Mouse (Mus musculus): Measurements from ENCODE around the gene Krt18.
"Not testable (repeated sequence)": the region's sequence is repeated elsewhere in the genome, so short reads cannot be mapped to it uniquely, and the experiment has no call there.

The Krt18 gene

DNA sequence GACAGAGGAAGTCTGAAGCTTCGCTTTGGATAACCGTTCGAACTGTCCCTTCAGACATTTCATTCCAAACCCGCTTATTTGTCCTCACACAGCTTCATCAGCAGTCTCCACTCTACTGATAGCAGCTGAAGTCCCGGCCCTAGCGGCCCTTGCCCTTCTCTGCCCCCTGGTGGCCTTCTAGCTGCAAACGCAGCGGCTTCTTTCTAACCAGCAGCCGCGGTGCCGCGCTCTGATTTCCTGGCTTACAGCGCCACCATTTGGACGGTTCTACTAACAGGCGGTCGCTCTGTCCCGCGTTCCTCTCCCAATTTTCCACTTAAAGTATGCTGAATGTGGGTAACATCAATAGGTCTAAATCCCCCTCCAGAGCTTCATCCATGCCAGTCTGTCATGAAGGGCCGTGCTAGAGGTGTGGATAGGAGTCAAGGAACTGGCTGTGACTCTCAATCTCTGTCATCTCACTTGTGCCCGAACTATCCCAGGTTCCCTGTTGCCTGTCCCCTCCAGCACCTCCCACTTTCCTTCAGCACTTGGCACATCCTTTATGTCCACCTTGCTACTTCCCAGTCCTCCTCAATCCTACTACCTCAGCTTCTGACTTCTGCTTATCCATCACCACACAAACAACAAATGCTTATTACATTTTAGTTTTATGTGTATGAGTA is 37.8 kb downstream of the Krt18 start:
- DNase-seq (ENCODE audit: low spot score) = peak; percentile 83

DNA sequence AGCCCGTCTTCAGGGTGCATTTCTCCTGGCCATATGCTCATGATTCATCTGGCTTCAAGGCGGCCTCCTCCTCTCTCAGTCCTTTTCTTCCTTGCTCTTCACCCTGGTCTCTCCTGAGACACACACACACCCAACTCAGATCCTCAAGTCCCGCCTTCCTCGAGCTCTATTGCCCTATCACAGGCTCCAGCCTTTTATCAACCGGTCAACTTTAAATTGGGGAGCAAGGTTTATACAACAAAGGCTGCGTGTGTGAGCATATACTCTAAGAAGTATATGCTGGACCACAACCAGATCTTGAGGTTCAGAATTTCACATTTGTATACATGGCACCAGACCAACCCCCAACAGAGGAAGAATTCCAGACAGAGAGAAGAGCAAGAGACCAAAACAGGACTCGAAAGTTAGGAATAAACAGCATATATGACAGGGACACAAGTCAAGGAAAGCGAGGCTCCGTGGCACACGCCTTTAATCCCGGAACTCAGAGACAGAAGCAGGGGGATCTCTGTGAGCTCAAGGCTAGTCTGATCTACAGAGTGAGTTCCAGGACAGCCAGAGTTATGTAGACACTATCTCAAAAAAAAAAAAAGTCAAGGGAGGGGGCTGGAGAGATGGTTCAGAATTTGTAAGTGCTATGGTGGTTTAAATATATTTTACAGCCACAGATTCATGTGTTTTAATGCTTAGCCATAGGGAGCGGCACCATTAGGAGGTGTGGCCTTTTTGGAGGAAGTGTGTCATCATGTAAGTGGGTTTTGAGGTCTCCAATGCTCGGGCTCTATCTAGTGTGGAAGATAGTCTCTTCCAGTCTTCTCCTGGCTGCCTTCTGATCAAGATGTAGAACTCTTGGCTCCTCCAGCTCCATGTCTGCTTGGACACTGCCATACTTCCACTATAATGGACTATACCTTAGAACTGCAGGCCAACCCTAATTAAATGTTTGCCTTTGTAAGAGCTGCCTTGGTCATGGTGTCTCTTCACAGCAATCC is 42.8 kb downstream of the Krt18 start:
- DNase-seq (ENCODE audit: low spot score) = no peak

DNA sequence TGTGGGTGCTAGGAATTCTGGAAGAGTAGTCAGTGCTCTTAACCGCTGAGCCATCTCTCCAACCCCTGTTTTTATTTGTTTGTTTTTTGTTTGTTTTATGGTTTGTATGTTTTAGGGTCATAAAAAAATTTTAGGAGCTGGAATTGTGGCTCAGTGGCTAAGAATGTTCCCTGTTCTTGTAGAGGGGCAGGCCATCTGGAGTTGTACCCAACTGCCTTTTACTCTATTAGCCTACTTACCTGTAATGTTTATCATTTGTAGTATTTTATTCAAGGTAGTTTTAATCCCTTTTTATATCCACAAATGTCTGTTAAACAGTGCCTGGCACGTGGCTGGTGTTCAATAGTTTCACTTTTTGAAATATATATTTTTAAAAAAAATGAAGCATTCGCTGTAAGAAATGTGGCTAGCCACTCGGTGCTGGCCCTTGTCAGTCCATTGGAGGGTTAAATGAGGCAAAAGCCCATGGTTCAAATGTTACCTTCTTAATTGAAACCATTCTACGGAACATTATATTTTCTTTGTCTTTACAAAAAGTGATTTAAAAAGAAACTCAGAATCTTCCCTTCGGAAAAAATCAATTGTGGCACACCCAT is 45.1 kb downstream of the Krt18 start:
- DNase-seq (ENCODE audit: low spot score) = no peak

DNA sequence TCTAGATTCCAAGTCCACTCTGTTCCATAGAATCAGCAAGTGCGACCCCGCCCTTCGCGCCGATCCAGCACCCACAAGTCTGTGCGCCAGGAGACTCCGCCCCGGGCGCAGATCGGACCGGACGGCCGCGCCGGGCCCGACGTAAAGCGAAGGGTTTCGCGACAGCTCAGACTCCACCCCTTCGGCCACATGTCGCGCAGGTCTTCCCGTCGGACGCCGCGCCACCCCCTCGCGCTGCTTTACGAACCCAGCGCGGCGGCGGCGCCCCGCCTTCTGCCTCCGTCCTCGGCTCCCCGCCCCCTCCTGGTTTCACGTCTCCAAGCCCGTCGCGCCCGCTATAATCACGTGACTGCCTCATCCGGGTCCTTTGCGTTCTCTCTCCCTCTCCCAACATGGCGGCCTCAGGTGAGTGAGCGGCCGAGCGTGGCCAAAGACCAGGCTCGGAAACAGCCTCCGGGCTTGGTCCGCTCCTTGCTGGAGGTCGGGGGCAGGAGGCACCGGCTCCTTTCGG is 45.6 kb downstream of the Krt18 start, which contains the start of gene Eif4b:
Gene Eif4b (plus strand): TSS at position 215 of the 511 bp plus-strand sequence.
- peak; percentile 96 for DNase-seq (ENCODE audit: low spot score)

DNA sequence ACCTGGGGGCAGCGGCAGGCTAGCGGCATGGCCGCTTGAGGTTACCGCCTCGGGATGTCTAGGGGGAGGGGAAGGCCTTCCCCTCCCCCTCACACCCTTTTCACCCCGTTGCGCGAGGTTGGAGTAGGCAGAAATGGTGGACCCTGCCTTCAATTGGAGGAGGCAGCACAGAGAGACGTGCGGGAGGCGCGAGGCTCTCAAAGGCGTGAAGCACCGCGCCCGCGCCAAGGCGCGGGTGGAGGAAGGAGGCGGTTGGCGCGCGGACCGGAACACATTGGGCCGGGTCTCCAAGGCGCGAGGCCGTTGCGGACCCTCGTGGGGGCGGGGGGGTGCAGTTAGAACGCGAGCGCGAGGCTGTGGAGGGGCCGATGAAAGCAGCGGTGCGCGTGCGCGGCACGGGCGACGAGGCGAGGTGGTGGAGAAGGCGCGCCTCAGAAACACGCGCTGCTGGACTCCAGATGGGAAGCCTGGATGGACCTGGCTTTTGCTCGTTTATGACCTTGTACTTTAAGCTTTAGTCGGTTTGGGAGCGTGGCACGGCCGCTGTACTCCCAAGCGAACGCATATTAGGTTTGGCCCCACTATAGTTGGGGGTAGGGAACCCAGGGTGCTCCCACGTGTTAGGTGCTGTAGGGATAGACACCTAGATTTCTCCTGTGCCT is 46.2 kb downstream of the Krt18 start:
- DNase-seq (ENCODE audit: low spot score) = peak; percentile 41

DNA sequence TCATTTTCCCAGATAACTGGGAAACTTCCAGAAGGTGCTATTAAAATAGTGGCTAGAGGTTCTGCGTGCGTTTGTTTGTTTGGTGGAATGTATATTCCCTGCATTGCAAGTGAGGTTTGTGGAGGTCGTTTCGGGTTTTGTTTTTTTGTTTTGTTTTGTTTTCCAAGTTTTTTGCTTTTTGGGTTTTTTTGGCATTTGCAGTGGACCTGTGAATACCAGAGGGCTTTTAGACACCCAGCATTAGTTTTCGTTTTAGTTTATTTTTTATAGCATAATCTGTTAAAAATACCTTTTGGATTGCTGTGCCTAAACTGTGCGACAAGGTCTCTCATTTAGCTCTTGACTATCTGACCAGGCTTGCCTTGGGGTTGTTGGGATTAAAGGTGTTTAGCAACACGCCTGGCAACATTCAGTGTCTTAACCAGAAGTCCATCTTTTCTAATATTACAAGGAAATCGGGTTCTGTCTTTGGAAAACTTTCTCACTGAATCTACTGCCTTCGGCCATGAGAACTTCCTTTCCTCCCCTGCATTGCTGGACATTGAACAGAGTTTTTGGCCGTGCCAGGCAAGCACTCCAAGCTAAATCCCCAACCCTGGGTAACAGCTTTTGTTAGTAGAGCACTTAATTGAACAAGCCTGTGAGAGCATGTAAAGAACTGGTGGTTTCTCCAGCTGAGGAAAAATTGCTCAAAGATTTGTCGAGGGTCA is 47.1 kb downstream of the Krt18 start:
- no peak for DNase-seq (ENCODE audit: low spot score)

DNA sequence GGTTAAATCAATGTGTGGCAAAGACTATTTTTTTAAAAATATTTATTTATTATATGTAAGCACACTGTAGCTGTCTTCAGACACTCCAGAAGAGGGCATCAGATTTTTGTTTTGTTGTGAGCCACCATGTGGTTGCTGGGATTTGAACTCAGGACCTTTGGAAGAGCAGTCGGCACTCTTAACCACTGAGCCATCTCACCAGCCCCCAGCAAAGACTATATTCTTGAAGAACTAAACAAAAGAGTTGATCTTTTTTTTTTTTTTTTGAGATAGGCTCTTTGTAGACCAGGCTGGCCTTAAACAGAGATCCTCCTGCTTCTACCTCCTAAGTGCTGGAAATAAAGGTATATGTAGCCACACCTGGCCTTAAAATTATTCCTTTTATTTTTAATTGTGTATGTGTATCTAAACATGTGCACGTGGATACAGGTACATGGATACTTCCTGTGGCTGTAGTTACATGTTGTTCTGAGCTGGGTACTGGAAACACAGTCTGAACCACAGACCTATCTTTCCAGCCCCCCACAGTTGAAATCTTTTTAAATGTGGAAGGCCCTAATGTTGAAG is 49.2 kb downstream of the Krt18 start:
- no peak for DNase-seq (ENCODE audit: low spot score)

DNA sequence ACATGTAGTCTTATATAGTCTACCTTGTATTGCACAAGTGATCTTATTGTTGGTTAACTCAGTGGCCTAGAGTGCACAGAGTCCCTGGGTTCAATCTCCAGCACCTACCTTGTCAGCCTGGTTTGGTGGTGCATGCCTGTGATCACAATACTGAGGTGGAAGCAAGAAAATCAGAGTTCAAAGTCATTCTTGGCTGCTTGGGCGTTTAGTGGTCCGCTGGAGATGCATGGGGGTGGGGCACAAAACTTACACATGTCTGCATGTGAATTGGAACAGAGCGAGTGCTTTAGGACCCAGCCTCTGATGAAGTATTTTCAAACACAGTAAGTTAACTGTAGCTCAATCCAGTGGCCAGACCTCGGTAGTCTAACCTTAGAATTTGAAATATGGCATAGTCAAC is 51.2 kb downstream of the Krt18 start:
- DNase-seq (ENCODE audit: low spot score) = no peak

DNA sequence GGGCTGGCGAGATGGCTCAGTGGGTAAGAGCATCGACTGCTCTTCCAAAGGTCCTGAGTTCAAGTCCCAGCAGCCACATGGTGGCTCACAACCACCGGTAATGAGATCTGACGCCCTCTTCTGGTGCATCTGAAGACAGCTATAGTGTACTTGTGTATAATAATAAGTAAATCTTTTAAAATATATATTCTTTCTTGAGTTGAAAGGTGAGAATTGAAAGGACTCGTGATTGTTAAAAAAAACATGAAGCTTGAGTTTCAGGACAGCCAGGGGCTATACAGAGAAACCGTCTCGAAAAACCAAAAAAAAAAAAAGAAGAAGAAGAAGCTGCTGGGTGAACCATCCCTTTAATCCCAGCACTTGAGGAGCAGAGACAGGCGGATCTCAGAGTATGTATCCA is 51.9 kb downstream of the Krt18 start:
- not testable (repeated sequence) for DNase-seq (ENCODE audit: low spot score)

DNA sequence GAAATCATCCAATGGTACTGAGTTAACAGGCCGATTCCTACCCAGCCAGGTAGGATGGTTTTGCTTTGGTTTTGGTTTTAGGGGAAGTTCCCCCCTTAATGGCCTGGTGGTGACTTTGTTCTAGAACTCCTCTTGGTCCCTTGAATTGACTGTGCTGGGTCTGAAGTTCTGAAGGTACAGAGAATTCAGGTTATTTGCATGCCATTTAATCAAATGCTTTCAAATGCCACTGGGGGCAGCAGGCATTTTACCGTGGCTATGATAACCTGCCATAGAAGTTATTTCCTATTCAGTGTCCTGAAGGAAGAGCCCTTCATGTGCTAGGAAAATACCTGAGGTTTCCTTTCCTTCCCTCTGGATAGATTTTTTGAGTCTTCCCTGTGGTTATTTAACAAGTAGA is 52.4 kb downstream of the Krt18 start:
- no peak for DNase-seq (ENCODE audit: low spot score)

All from urinary bladder, postnatal 10 days (tissue).